Mouse (Mus musculus) midbrain, embryonic 16.5 days (tissue): ENCODE measurements around the gene Golga3. TPM values are rescaled to one million over a fixed set of nuclear protein-coding genes. Genes with fewer than 3 reads are reported as not detected.

Experiments
- ATAC-seq: fragments of 200-750 bp; cut with Nextera tagmentation; 2 replicates; pipeline ENCODE4 v1.8.0; 2017; ENCODE audit warnings: moderate TSS enrichment
- H3K27ac ChIP-seq: fragments of 300-500 bp; sonication (generic); 2 replicates; pipeline ENCODE4 v1.5.1; 2014; ENCODE audit warnings: mild to moderate bottlenecking, low read length, mixed read lengths
- H3K27me3 ChIP-seq: fragments of 300-500 bp; sonication (generic); 2 replicates; pipeline ENCODE4 v1.6.1; 2014; ENCODE audit warnings: low read depth, low read length, mixed read lengths; ENCODE audit not compliant: control insufficient read depth, insufficient read depth
- H3K36me3 ChIP-seq: fragments of 300-500 bp; sonication (generic); 2 replicates; pipeline ENCODE4 v1.6.1; 2014; ENCODE audit warnings: mild to moderate bottlenecking, low read length, moderate library complexity, mixed read lengths; ENCODE audit not compliant: control insufficient read depth, insufficient read depth
- H3K4me1 ChIP-seq: fragments of 300-500 bp; sonication (generic); 2 replicates; pipeline ENCODE4 v1.6.1; 2014; ENCODE audit warnings: mild to moderate bottlenecking, low read length, mixed read lengths; ENCODE audit not compliant: control insufficient read depth, insufficient read depth
- H3K4me2 ChIP-seq: fragments of 300-500 bp; sonication (generic); 2 replicates; pipeline ENCODE4 v1.6.1; 2014; ENCODE audit warnings: mild to moderate bottlenecking, low read length, mixed read lengths
- H3K4me3 ChIP-seq: fragments of 300-500 bp; sonication (generic); 2 replicates; pipeline ENCODE4 v1.5.1; 2014; ENCODE audit warnings: low read depth, mild to moderate bottlenecking, low read length, moderate library complexity, mixed read lengths
- H3K9ac ChIP-seq: fragments of 300-500 bp; sonication (generic); 2 replicates; pipeline ENCODE4 v1.6.1; 2014; ENCODE audit warnings: low read depth, low read length, mixed read lengths
- H3K9me3 ChIP-seq: fragments of 300-500 bp; sonication (generic); replicated peaks from 2 replicates; pipeline ENCODE4 v1.6.1; 2014; ENCODE audit warnings: mild to moderate bottlenecking, low read length, mixed read lengths; ENCODE audit not compliant: control insufficient read depth, poor library complexity, severe bottlenecking
- WGBS: fragments of 180-500 bp; shearing (Covaris S2); extraction: QIAGEN DNeasy Blood & Tissue Kit; methylation state at CpG from one replicate; pipeline ENCODE4 v1.1.7; 2014; 5-methylcytosine and 5-hydroxymethylcytosine counted together
- polyA plus RNA-seq: library from polyadenylated mRNA; unstranded; fragments of >200 nt; fragmentation: Nextera tagmentation; extraction: Ambion mirVana; gene quantifications from 2 replicates; pipeline ENCODE4 v1.2.1, GENCODE M21; 2015

The Golga3 gene
- polyA plus RNA-seq = 24.7 and 25.7 TPM in 2 replicates

DNA sequence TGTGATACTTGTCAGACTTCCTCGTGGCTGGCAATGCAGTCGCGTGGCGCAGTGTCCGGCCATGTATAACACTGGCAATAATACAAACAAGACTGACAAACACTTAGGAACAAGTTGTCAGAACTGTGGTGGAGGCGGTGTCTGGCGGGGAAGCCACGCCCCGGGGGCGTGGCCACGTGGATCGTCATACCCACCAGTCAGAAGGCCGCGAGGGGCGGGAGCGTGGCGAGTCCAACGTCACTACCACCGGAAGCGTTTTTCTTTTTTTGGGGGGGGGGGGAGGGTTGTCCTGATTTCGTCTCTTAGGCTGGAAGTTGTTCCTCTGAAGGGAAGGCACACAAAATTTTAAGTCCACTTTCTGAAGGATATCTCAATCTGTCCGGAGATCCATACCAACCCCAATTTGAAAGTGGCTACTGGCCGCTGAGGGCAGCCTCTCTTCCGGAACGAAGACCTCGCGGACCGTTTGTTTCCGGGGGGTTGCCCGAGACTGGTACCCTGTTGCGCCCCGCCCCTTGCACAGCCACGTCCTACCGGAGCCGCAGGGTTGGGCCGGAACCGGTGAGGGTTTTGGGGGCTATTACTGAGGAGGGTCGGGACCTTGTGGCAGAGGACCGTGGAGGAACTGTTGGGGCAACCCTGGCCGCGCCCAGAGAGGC, at the start of gene Golga3:
Golga3 (plus strand) TSS at position 340 of the 659 bp plus-strand sequence.
- Histone ChIP-seq H3K36me3 (0 out of 2 replicates have a peak, but pooled peaks cover 7% of the 10 kb centered on the region), H3K9ac (peak within 1 kb of the TSS; percentile 85), H3K27me3 (no peaks in the 10 kb centered on the region), H3K27ac (peak within 1 kb of the TSS; percentile 85), H3K4me1 (peaks cover 14% of the 10 kb centered on the region), H3K9me3 (no peaks in the 10 kb centered on the region), H3K4me2 (peak within 1 kb of the TSS; percentile 95), H3K4me3 (peak within 1 kb of the TSS; percentile 96)
- WGBS = under 1% methylated on average over 41 of the region's 41 CpGs
- peak; percentile 98 for ATAC-seq

DNA sequence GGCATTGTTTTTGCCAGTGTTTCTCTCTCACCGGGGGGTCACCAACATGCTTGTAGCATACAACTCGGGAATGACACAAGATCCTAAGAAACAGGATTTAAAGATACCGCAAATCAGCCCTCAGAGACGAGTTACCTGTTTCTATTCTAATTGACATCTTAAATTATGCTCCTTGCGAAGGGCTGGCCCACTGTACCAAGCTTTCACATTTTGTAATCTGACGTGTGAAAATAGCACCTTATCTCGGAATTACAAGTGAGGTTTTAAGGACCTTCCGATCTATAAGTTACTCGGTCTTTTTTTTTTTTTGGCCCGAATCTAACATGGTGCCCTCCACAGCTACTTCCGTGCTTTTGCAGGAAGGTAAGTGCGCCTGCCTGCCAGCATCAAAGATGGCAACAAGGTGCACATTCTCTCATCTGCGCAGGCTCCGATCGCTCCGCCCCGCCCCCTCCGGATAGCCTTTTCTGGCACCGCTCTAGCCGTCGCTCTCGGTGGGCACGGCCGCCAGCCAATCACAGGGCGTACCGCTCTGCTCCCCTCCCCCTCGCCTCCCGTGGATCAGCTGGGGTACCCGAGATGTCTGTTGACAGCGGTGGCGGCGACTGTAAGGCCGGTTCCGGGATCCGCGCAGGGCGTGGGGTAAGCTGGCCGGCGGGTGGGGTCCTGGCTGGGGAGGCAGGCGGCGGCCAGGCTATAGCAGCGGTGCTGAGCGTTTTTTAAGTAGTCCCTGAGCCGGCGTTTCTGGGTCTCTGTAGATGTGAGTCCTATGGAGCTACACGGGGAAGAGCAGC, 41.0 kb upstream of the Golga3 start, which contains the start of gene Chfr:
Chfr (plus strand) TSS at position 550 of the 794 bp plus-strand sequence.
- H3K9me3 ChIP-seq = 0 out of 2 replicates have a peak, but pooled peaks cover under 1% of the 10 kb centered on the region
- peaks cover 14% of the 10 kb centered on the region for H3K4me1 ChIP-seq
- 4% methylated on average over 46 of the region's 46 CpGs for WGBS
- H3K4me2 ChIP-seq = peak within 1 kb of the TSS; percentile 72
- peak within 1 kb of the TSS; percentile 74 for H3K4me3 ChIP-seq
- H3K27ac ChIP-seq = peak within 1 kb of the TSS; percentile 80
- peaks cover 4% of the 10 kb centered on the region for H3K36me3 ChIP-seq
- peak within 1 kb of the TSS; percentile 83 for H3K9ac ChIP-seq
- peak; percentile 99 for ATAC-seq
- no peaks in the 10 kb centered on the region for H3K27me3 ChIP-seq

DNA sequence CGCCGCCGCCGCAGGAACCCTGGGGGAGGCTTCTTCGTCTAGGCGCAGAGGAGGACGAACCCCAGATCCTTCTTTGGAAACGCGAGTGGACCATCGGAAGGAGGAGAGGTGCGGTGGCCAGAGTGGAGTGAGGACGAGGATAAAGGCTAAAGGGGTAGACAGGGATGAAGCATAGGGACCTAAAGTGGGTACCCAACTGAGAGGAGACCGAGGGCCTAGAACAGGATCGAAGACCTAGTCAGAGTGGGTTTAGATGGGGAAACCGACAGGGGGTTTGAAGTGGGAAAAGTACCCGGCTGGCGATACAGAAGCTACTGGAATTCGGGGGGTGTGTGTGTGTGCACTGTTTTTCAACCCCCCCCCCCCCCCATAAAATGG, 40.4 kb upstream of the Golga3 start:
- Histone ChIP-seq H3K36me3 (no peaks in the 10 kb centered on the region), H3K27me3 (no peaks in the 10 kb centered on the region), H3K4me1 (peaks cover 14% of the 10 kb centered on the region), H3K4me3 (peak overlapping the region; percentile 74), H3K27ac (peak overlapping the region; percentile 80), H3K9ac (peak overlapping the region; percentile 83), H3K9me3 (no peaks in the 10 kb centered on the region), H3K4me2 (peak overlapping the region; percentile 72)
- WGBS = 5% methylated on average over 18 of the region's 18 CpGs
- peak; percentile 63 for ATAC-seq

DNA sequence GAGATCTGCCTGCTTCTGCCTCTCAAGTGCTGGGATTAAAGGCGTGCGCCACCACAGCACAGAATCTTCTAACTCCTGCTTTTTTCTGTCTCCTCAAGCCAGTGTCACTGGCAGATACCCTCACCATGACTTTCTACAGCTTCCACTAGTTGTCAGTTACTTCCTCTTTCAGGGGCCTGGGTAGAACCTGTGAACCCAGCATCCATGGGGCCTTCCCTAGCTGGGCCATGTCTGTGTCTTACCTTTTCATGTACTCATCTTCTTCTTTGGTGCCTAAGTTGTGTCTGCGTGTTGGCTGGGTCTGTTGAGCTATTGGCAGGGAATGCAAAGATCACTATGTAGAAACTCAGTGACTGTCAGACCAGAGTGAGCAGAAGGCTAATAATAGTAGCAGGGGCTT, 38.7 kb upstream of the Golga3 start:
- H3K27me3 ChIP-seq = no peaks in the 10 kb centered on the region
- no peak overlapping the region for H3K4me3 ChIP-seq
- H3K4me2 ChIP-seq = no peak overlapping the region
- H3K9me3 ChIP-seq = no peaks in the 10 kb centered on the region
- 0 out of 2 replicates have a peak, but pooled peaks cover 2% of the 10 kb centered on the region for H3K36me3 ChIP-seq
- WGBS = 98% methylated on average over 3 of the region's 3 CpGs
- ATAC-seq = no peak
- H3K9ac ChIP-seq = no peak overlapping the region
- H3K27ac ChIP-seq = no peak overlapping the region
- peaks cover 14% of the 10 kb centered on the region for H3K4me1 ChIP-seq

DNA sequence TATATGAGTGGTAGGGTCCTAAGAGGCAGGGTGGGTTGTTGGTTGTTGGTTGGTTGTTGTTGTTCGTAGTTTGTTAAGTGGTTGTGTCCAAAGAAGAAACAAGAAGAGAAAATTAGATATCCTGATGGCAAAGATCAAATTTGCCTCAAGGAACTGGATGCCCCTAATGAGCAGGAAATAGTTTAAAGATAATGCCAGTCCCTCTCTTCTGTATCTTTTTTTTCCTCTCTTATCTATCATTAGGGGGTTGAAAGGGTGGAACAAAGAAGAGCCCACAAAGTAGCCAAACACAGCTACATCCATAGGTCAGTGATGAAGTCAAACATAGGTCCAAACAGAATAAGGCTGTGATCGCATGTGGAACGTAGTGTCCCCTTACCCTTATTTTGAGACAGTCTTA, 37.2 kb upstream of the Golga3 start:
- no peak overlapping the region for H3K4me2 ChIP-seq
- no peak overlapping the region for H3K9ac ChIP-seq
- H3K4me1 ChIP-seq = peaks cover 14% of the 10 kb centered on the region
- no peak for ATAC-seq
- H3K27me3 ChIP-seq = no peaks in the 10 kb centered on the region
- WGBS = 96% methylated on average over 3 of the region's 3 CpGs
- peaks cover 4% of the 10 kb centered on the region; the same call in 1 of the 2 replicates for H3K36me3 ChIP-seq
- no peak overlapping the region for H3K27ac ChIP-seq
- H3K4me3 ChIP-seq = no peak overlapping the region
- no peaks in the 10 kb centered on the region for H3K9me3 ChIP-seq

DNA sequence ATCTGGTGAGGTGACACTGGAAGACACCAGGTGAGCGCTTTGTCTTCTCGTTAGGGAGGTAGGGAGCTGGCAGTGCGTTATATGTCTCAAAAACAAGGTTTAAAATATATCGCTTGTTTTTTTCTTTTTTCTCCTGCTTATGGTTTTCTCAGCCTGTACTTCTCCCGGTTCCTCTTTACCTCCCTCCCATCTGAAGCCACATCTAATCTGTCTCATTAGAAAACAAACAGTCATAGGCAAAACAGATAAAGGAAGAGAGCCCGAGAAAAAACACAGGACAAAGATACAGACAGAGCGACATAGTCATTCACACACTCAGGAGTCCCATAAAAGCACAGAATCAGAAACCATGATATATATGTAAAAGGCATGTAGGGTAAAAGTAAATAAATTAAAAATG, 36.1 kb upstream of the Golga3 start:
- WGBS = 94% methylated on average over 7 of the region's 7 CpGs
- no peak overlapping the region for H3K4me3 ChIP-seq
- H3K4me1 ChIP-seq = peaks cover 12% of the 10 kb centered on the region
- no peak for ATAC-seq
- H3K9me3 ChIP-seq = no peaks in the 10 kb centered on the region
- no peak overlapping the region for H3K27ac ChIP-seq
- H3K9ac ChIP-seq = no peak overlapping the region
- no peaks in the 10 kb centered on the region for H3K27me3 ChIP-seq
- peaks cover 9% of the 10 kb centered on the region for H3K36me3 ChIP-seq
- no peak overlapping the region for H3K4me2 ChIP-seq

DNA sequence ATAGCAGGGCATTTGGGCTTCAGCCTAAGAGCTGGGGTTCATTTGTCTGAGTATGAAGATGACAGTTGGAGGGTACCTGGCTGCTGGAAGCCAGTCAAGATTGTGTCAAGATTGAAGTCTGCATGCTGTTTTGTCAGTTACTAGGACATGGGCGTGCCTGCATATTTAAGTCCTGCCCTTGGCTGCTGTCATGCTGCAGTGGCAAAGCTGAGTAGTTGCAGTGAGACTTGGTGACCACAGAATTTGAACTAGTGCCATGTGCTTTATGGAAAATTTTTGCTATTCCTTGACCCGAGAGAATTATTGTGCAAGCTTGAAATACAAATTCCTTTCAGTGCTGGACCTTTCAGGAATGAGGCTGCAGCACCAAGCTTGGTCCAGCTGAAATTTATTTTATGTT, 34.2 kb upstream of the Golga3 start:
- H3K9ac ChIP-seq = no peak overlapping the region
- peaks cover 3% of the 10 kb centered on the region; the same call in 1 of the 2 replicates for H3K4me1 ChIP-seq
- no peak overlapping the region for H3K27ac ChIP-seq
- H3K36me3 ChIP-seq = peaks cover 22% of the 10 kb centered on the region
- ATAC-seq = no peak
- 97% methylated on average over 2 of the region's 2 CpGs for WGBS
- no peaks in the 10 kb centered on the region for H3K9me3 ChIP-seq
- H3K27me3 ChIP-seq = no peaks in the 10 kb centered on the region
- H3K4me2 ChIP-seq = no peak overlapping the region
- H3K4me3 ChIP-seq = no peak overlapping the region

DNA sequence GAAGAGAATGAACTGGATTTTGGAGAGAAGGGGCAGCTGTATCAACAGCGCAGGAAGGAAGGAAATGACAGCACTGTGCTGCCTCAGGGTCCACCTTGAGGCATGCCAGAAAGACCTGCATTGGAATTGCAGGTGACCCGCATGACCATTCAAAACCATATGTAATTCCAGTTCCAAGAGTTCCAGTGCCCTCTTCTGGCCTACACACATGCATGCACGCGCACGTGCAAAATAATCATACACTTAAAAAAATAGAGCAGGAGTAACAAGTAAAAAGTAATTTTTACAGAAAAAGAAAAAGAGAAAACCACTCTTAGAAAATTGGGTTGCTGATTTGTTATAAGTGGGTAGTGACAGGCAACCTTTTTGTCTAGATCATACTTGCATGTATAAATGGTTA, 33.5 kb upstream of the Golga3 start:
- Histone ChIP-seq H3K4me3 (no peak overlapping the region), H3K27ac (no peak overlapping the region), H3K4me1 (0 out of 2 replicates have a peak, but pooled peaks cover under 1% of the 10 kb centered on the region), H3K27me3 (no peaks in the 10 kb centered on the region), H3K36me3 (peaks cover 24% of the 10 kb centered on the region), H3K9ac (no peak overlapping the region), H3K9me3 (no peaks in the 10 kb centered on the region), H3K4me2 (no peak overlapping the region)
- no peak for ATAC-seq
- WGBS = 94% methylated on average over 5 of the region's 5 CpGs

DNA sequence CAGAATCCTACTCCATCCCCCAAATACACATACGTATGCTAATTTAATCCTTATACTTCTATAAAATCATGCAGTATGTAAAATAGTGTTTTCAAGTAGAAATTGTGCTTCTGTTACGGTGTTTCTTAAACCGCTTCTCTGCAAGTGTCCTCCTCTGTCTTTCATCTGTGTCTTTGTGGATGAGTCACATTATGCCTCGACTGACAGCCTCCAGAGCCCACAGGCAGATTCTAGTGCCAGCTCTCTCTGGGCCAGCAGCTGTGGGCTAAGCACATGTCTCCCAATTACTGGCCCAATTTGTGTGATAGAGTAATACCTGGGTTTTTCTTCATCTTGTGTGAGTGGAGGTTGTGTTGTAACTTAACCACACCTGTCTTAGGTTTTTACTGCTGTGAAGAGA, 7.1 kb upstream of the Golga3 start:
- Histone ChIP-seq H3K9ac (no peak overlapping the region), H3K4me3 (no peak overlapping the region), H3K27ac (no peak overlapping the region), H3K4me2 (no peak overlapping the region), H3K4me1 (no peaks in the 10 kb centered on the region), H3K9me3 (no peaks in the 10 kb centered on the region), H3K27me3 (no peaks in the 10 kb centered on the region), H3K36me3 (peaks cover 39% of the 10 kb centered on the region)
- 95% methylated on average over 4 of the region's 4 CpGs for WGBS
- ATAC-seq = no peak
